Mouse (Mus musculus) spleen, adult 18-20 months (tissue): ENCODE results near the gene Lsm6.

Experiments used
- DNase-seq, 2 experiments: peaks; one replicate each; pipeline ENCODE4 v3.0.0; 2022; ENCODE audit warnings: mixed read lengths in 2 of 2

Gene Lsm6

GRCm38 (mm10) chr8:78801201-78801600 is 19.7 kb downstream of the Lsm6 start:
- DNase-seq: no peak

DNA sequence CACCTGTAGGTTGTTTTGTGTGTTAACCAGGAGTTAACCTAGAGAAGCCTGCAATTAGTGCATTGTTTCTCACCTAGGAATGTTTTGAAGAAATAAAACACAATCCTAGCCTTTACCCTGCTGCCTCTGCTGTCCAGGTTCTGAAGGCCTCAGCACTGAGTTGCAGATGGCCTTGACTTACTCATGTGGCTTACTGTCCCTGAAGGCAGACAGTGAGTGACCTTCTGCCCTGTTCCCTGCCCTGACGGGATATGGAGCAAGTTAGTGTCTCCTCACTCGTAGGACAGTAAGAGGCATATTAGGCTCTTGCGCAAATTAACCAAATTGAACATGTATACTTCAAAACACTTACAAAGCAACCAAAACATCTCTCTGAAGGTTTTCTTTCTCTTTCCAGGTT is 22.3 kb downstream of the Lsm6 start:
- no peak for DNase-seq

DNA sequence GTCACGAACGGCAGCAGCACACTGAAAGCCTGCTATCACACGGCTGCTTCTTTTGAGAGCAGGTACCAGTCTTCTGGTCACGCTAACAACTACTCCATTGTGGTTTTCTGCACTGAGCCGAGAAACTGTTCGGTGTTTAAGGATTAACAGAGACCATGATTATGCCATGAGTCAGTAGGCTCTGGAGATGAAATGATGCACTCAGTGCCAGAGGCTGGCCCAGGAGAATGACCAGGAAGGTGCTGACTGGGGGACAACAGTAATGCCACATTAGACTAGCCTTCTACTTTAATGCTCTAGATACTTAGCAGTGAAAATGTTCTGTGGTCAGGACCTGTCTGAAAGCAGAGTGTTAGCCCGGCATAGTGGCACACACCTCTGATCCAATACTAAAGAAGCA is 23.0 kb downstream of the Lsm6 start:
- no peak for DNase-seq

GRCm38 (mm10) chr8:78793231-78793630 is 27.7 kb downstream of the Lsm6 start:
- no peak for DNase-seq

GRCm38 (mm10) chr8:78776816-78777215 is 44.1 kb downstream of the Lsm6 start:
- no peak for DNase-seq

- no peak for DNase-seq
These were observed 49.7 kb downstream of the Lsm6 start for GRCm38 (mm10) chr8:78771256-78771655.

GRCm38 (mm10) chr8:78770584-78770983 is 50.4 kb downstream of the Lsm6 start:
- no peak for DNase-seq

DNA sequence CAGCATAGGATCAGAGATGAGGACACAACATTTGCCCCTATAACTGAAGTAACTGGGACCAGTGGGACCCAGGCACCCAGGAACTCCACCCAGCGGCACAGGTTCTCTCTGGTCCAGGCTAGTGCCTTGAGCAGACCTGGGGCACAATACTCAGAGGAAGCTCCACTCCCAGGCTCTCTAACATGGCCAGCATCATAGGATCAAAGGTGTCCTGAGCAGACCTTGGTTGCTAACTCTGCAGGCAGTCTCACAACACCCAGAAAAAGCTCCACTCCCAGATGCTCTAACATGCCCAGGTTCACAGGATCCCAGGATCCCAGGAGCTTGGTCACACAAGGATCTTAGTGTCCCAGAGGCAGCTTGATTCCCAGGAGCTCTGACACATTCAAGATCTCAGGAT is 55.4 kb downstream of the Lsm6 start:
- no peak for DNase-seq

DNA sequence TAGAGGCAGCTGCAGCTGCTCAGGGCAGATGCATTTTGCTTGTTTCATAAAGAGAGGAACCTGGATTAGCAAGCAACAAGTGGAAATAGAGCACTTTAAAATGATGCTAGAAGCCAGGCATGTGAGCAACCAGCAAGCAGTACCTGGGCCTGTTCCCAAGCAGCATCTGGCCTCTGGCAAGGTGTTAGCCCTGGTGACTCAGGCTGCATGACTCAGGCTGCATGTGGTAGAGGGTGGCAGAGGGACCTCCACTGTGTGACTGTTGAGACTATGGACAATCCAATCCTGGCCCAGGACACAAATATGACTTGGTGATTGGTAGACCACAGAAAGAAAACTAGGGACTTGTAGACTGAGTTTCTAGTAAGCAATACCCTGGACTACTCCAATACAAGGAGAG is 56.0 kb downstream of the Lsm6 start:
- no peak for DNase-seq

- DNase-seq: no peak
These were observed 61.8 kb downstream of the Lsm6 start for GRCm38 (mm10) chr8:78759139-78759538.

GRCm38 (mm10) chr8:78754986-78755385 is 66.0 kb downstream of the Lsm6 start:
- DNase-seq: no peak
